Mouse (Mus musculus) gastrocnemius, postnatal 14 days (tissue): ENCODE data around the gene Mta3. TPM values are rescaled to one million over a fixed set of nuclear protein-coding genes. Genes with fewer than 3 reads are reported as not detected.
A peak's percentile ranks its signal among the peaks of the same experiment; 100 is the strongest.
"Not testable (repeated sequence)": the region's sequence is repeated elsewhere in the genome, so short reads cannot be mapped to it uniquely, and the experiment has no call there.

ENCODE experiments used
- DNase-seq: peaks from one replicate; pipeline ENCODE4 v3.0.0; 2021; ENCODE audit warnings: mixed read lengths
- intact Hi-C: fragments of 180-260 bp; cut with DNase I; formaldehyde crosslinking; loops from one replicate; pipeline ENCODE4 v1.15.1; 2025; ENCODE audit warnings: low total_unique reads
- total RNA-seq, 2 experiments: library from RNA; stranded (reverse); gene quantifications; 2 replicates each; pipeline ENCODE4 v1.2.3; 2021

The Mta3 gene
- total RNA-seq, 2 experiments from 2014 or later = 10.4 to 10.8 TPM

DNA sequence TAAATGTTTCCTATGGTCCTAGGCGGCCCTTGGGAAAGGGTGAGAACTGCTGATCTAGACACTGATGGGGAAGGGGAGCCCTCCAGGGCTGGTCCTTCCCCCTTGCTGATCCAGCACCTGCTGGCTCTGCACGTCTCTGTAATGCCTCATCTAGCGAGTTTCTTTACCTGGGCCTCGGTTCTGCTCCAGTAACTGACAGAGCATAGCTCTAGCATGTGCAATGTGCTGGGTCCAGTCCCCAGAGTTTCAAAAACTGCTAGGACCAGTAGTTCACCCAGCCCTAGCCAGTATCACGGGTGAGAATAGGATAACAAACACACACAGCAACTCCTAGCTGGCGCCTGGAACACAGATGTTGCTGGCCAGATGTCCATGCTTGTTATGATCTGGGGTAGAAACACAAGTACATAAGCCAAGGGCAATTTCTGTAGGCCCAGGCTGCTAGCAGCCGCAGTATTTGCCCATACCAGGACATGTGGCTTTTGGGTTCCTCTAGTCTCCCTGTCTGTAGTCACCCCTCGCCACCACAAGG lies 131.8 kb downstream of the Mta3 start:
- DNase-seq = no peak
- intact Hi-C loops = no loop called here

GRCm38 (mm10) chr17:83839132-83839531 lies 133.2 kb downstream of the Mta3 start:
- no peak for DNase-seq
- intact Hi-C loops = no loop called here

GRCm38 (mm10) chr17:83841011-83841410 lies 135.0 kb downstream of the Mta3 start:
- no peak for DNase-seq
- intact Hi-C loops = no loop called here

- intact Hi-C loops = loop anchor here (2.0 kb wide), 1 partner anchor 47 kb away; no protein-coding TSS in a partner anchor
- no peak for DNase-seq
These were observed 137.8 kb downstream of the Mta3 start for GRCm38 (mm10) chr17:83843780-83844179.

GRCm38 (mm10) chr17:83845538-83845937 lies 139.6 kb downstream of the Mta3 start:
- intact Hi-C loops = loop anchor here (5.0 kb wide), 1 partner anchor 213 kb away; the partner anchor contains the start of gene Kcng3
- no peak for DNase-seq

DNA sequence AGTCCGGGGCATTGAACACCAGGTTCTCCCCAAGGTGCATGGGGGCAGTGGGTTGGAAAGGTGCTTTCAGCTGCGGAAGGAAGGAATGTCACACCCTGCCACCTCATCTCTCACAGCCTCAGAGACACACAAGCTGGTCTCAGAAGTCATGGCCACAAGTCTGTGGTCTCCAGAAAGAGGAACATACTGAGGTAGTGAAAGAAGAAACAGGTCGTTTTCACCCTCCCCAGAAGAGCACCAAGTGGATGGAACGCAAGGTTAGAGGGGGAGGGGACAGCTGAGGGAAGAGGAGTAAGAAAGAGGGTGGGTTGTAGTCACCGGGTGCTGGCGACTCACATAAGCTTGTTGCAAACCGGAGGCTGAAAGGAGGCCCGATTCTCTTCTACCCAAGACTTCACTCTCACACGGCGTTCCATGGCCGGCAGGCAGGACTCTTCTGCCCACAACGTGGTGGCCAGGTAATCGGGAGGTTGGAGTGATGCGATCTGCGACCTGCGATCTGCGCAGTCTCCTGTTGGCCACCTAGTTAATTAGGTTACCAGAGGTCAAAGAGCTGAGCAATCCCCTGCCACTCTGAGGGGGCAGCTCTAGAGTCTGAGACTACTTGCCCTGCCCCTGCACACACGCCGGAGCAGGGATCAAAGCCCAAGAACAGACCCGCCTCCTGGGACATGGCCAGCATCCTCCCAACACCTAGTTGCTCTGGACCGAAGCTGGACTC lies 140.5 kb downstream of the Mta3 start:
- DNase-seq = no peak
- intact Hi-C loops = loop anchor here (5.0 kb wide), 1 partner anchor 214 kb away; the partner anchor contains the start of gene Kcng3

GRCm38 (mm10) chr17:83847100-83847499 lies 141.1 kb downstream of the Mta3 start:
- no peak for DNase-seq
- intact Hi-C loops = loop anchor here (5.0 kb wide), 1 partner anchor 215 kb away; the partner anchor contains the start of gene Kcng3

DNA sequence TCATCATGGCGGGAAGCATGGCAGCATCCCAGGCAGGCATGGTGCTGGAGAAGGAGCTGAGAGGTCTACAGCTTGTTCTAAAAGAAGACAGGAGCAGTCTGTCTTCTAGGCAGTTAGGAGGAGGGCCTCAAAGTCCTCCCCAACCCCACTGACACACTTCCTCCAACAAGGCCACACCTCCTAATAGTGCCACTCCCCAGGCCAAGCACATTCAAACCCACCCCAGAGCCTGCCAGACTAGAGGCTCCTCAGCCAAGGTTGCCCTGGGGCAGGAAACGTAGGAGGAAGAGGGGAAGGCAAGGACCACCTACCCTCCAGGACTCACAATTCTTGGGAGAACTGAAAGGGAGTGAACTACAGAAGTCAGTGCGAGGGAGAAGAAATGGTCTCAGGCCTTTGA lies 141.9 kb downstream of the Mta3 start, which contains the start of gene Haao:
Gene Haao, minus strand, starts transcription at position 149 of the 400 bp plus-strand sequence.
- DNase-seq = no peak
- intact Hi-C loops = loop anchor here (5.0 kb wide), 1 partner anchor 216 kb away; the partner anchor contains the start of gene Kcng3

GRCm38 (mm10) chr17:83848482-83848881 lies 142.5 kb downstream of the Mta3 start:
- intact Hi-C loops = loop anchor here (5.0 kb wide), 1 partner anchor 216 kb away; the partner anchor contains the start of gene Kcng3
- DNase-seq = no peak

DNA sequence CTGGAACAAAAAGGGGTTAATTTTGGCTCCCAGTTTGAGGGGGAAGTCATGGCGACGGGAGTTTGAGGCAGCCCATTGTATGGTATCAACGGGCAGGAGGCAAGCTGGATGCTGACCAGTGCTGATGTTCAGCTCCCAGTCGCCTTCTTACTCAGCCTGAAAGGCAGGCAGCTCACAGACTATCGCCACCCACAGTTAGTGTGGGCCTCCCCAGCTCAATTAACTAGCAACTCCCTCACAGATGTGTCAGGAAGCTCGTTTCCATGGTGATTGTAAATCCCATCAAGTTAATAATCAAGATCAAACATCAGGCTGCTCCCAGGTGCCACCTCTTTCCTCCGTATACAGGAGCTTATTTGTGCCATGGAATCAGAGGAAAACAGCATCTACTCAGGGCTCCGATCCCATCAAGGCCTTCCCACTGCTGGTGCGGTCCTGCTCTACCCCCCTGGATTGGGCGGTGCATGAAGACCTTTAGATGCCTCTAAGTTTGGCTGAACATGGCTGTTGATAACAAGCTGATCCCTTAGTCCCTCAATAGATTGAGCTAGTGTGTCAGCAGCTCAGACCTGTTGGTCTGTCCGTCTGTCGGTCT lies 143.2 kb downstream of the Mta3 start:
- intact Hi-C loops = loop anchor here (5.0 kb wide), 1 partner anchor 217 kb away; the partner anchor contains the start of gene Kcng3
- no peak for DNase-seq

- intact Hi-C loops = loop anchor here (5.0 to 10.0 kb wide), 2 partner anchors 217 to 575 kb away; partner anchors contain the start of gene Kcng3
- no peak for DNase-seq
These were observed 143.8 kb downstream of the Mta3 start for GRCm38 (mm10) chr17:83849717-83850116.

- intact Hi-C loops = loop anchor here (10.0 kb wide), 1 partner anchor 576 kb away; no protein-coding TSS in a partner anchor
- DNase-seq = peak; percentile 82
These were observed 144.5 kb downstream of the Mta3 start for GRCm38 (mm10) chr17:83850458-83850857.

DNA sequence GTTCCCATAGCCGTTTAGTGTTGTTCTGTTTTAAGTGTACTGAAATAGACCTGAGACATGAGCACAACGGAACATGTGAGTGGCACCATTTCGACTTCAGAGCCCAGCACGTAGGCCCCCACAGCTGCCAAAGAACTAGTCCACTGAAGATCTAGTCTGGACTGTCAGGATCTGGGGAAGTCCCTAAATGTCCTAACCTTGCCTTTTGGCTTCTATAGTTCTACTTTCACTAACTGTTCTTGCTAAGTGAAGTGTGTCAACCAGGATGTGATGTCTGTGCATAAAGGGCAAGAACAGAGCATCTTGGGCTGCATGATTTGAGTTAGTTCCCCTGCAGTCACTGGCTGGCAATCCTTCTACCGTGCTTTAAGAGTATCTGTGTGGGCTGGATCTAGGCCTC lies 144.9 kb downstream of the Mta3 start:
- DNase-seq = no peak
- intact Hi-C loops = loop anchor here (10.0 kb wide), 1 partner anchor 576 kb away; no protein-coding TSS in a partner anchor

DNA sequence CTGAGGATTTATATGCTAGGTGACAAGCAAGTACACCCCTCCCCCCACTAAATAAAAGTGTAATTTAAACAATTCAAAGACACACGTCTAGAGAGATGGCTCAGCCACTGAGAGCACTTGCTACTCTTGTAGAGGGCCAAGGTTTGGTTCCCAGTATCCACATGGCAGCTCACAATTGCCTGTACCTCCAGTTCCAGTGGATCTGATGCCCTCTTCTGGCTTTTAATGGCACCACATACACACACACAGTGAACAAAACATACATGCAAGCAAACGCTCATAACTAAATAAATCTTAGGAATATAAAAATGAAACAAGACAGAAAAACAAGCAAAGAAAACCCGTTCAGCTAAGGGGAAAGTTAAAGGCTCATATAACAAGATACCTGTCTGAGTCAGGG lies 147.9 kb downstream of the Mta3 start:
- DNase-seq = no peak
- intact Hi-C loops = loop anchor here (10.0 kb wide), 1 partner anchor 579 kb away; no protein-coding TSS in a partner anchor

DNA sequence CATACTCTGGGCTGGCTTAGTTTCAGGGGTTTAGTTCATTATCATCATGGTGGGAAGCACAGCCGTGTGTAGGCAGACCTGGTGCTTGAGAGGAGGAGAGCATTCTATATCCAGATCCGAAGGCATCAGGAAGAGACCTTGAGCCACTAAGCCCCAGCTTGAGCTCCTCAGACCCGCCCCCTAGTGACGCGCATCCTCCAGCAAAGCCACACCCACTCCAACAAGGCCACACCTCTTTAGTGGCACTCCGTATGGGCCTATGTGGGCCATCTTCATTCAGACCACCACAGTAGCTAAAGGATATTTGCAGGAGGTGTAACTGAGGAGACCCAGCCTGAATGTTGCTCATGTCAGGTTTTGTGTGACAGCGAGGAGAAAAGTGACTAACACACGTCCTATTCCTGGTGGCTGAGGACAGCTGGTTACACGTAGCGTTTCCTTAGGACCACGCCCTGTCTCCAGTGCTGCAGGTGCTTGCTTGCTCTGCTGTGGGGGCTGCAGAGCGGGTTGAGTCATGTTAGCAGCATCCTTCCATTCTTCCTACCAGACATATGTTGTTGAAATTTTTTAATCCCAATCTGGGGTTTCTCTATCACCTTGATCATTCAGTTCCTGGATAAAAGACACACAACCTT lies 148.4 kb downstream of the Mta3 start:
- intact Hi-C loops = loop anchor here (10.0 kb wide), 1 partner anchor 580 kb away; no protein-coding TSS in a partner anchor
- DNase-seq = no peak

DNA sequence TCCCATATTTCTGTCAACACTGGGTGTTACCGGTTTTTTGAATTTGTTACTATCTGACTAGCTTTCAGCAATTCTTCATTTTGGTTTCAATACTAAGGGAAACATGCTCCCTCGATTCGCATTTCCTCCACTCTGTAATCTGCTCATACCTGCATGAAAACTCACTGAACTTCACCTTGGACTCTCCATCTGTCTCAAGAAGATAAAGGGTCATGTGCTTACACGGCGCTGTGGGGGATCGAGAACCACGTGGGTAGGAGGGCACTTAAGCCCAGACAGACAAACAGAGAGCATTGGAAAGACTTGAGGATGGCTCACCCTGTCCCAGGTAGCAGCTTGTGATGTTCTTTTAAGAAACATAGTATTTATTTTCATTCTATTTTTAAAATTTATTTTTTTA lies 152.4 kb downstream of the Mta3 start:
- no peak for DNase-seq
- intact Hi-C loops = loop anchor here (10.0 kb wide), 1 partner anchor 584 kb away; no protein-coding TSS in a partner anchor

DNA sequence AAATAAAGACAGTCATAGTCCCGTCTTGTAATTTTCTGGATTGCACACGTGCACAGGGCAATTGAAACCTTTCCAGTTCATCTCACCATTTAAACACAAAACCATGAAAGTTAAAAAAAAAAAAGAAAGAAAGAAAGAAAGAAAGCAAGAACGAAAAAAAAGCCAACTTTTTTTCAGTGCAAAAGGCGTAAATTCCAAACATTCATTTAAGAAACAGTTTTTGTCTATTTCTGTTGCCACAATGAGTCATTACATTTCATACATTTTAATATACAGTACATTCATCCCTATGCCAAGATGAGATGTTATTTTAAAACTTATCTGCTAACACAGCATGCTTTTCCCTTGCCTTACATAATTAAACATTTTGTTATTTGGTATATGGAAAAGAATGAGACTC lies 153.7 kb downstream of the Mta3 start:
- no peak for DNase-seq
- intact Hi-C loops = loop anchor here (10.0 kb wide), 1 partner anchor 585 kb away; no protein-coding TSS in a partner anchor

DNA sequence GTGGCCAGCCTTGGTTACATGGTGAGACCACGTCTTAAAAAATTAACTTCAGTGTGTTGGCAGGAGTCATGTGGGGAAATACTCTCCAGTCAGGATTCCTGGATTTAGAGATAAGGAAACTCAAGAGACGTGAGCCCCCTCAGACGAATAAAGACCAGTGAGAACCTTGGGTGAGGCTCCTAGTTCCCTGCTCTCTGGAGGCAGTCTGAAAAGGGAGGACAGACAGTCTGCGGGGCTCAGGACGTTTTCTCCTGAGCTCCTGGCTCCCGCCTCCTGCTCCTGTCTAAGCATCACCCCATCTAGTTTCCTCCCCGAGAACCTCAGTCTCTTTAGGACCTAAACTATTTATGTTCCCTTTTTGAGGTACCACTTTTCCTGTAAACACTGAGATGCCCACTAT lies 154.3 kb downstream of the Mta3 start:
- DNase-seq = no peak
- intact Hi-C loops = no loop called here

DNA sequence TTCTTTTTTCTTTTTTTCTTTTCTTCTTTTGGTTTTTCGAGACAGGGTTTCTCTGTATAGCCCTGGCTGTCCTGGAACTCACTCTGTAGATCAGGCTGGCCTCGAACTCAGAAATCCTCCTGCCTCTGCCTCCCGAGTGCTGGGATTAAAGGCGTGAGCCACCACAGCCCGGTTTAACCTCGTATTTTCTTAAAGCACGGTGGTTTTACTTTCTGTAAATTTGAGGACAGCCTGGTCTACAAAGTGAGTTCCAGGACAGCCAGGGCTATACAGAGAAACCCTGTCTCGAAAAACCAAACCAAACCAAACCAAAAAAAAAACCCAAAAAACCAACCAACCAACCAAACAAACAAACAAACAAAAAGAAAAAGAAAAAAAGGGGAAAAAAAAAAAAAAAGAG lies 155.0 kb downstream of the Mta3 start:
- intact Hi-C loops, DNase-seq: not testable (repeated sequence)
